Mouse (Mus musculus): ENCODE data around the gene Olfr204. TPM values are rescaled to one million over a fixed set of nuclear protein-coding genes. Genes with fewer than 3 reads are reported as not detected.

The Olfr204 gene
- polyA plus RNA-seq, 1 experiment from 2014 or later, result not detected

Other genes starting within 250 kb of the Olfr204 start
- not detected in 2 replicates for gene Olfr190, start 240.2 kb downstream of the Olfr204 start, polyA plus RNA-seq (2015; fragmentation: Nextera tagmentation; extraction: Ambion mirVana)
- gene Olfr191, start 228.4 kb downstream of the Olfr204 start, polyA plus RNA-seq (2015; fragmentation: Nextera tagmentation; extraction: Ambion mirVana), result not detected in 2 replicates
- gene Olfr193, start 206.4 kb downstream of the Olfr204 start, polyA plus RNA-seq (2015; fragmentation: Nextera tagmentation; extraction: Ambion mirVana), result not detected in 2 replicates
- not detected in 2 replicates for gene Olfr194, start 197.2 kb downstream of the Olfr204 start, polyA plus RNA-seq (2015; fragmentation: Nextera tagmentation; extraction: Ambion mirVana)
- not detected in 2 replicates for gene Olfr195, start 171.2 kb downstream of the Olfr204 start, polyA plus RNA-seq (2015; fragmentation: Nextera tagmentation; extraction: Ambion mirVana)
- not detected in 2 replicates for gene Olfr196, start 147.8 kb downstream of the Olfr204 start, polyA plus RNA-seq (2015; fragmentation: Nextera tagmentation; extraction: Ambion mirVana)
- not detected in 2 replicates for gene Olfr198, start 114.7 kb downstream of the Olfr204 start, polyA plus RNA-seq (2015; fragmentation: Nextera tagmentation; extraction: Ambion mirVana)
- not detected in 2 replicates for gene Olfr199, start 98.5 kb downstream of the Olfr204 start, polyA plus RNA-seq (2015; fragmentation: Nextera tagmentation; extraction: Ambion mirVana)
- not detected in 2 replicates for gene Olfr201, start 45.6 kb downstream of the Olfr204 start, polyA plus RNA-seq (2015; fragmentation: Nextera tagmentation; extraction: Ambion mirVana)
- gene Olfr202, start 31.5 kb downstream of the Olfr204 start, polyA plus RNA-seq (2015; fragmentation: Nextera tagmentation; extraction: Ambion mirVana), result not detected in 2 replicates
- not detected in 2 replicates for gene Olfr203, start 19.4 kb downstream of the Olfr204 start, polyA plus RNA-seq (2015; fragmentation: Nextera tagmentation; extraction: Ambion mirVana)
- gene Olfr205, start 12.9 kb upstream of the Olfr204 start, polyA plus RNA-seq (2015; fragmentation: Nextera tagmentation; extraction: Ambion mirVana), result not detected in 2 replicates
- not detected in 2 replicates for gene Olfr206, start 31.0 kb upstream of the Olfr204 start, polyA plus RNA-seq (2015; fragmentation: Nextera tagmentation; extraction: Ambion mirVana)
- gene Olfr209, start 45.7 kb upstream of the Olfr204 start, polyA plus RNA-seq (2015; fragmentation: Nextera tagmentation; extraction: Ambion mirVana), result not detected in 2 replicates
- 0.06 TPM in 1 of 2 replicates, not detected in the other for gene Gabrr3, start 89.1 kb upstream of the Olfr204 start, polyA plus RNA-seq (2015; fragmentation: Nextera tagmentation; extraction: Ambion mirVana)
- gene Riox2, start 153.5 kb upstream of the Olfr204 start, polyA plus RNA-seq (2015; fragmentation: Nextera tagmentation; extraction: Ambion mirVana), result 13.2 and 13.3 TPM in 2 replicates